Mouse (Mus musculus): ENCODE measurements at regions not wholly inside any gene's neighbourhood (a gene's known extent, or its start where the extent isn't known, plus 50 kb on each side); places are given as distances from the start of the nearest gene placed in this dataset.

DNA sequence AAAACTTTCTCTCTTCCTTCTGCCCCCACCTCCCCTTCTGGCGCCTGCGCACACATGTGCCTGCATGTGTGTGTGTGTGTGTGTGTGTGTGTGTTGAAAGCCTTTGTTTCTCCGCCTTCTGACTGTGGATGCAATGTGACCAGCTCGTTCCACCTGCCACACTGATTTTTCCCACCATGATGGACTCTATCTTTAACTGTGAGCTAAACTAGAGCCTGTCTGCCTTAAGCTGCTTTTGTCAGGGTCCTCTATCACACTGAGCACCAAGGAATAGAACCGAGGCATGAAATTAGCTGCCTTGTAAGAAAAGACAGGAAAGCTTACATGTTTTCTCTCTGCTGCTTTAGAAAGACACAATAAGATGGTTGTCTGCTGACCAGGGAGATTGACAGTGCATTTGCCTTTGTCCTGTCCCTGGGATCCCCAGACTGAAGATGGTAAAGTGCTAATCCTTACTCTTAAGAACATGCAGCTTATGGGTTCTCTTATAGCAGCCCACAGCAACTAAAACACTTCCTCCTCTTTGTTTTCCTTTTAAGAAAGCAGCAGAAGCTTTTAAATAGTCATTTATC, 1468.7 kb downstream of the Slc22a22 start:
- ATAC-seq (ENCODE audit: extremely low read depth, insufficient number of reproducible peaks, low FRiP score, poor library complexity, severe bottlenecking), result no peak

GRCm38 (mm10) chr15:56007376-56007775, 1470.0 kb downstream of the Slc22a22 start:
- no peak for ATAC-seq (ENCODE audit: extremely low read depth, insufficient number of reproducible peaks, low FRiP score, poor library complexity, severe bottlenecking)

GRCm38 (mm10) chr15:56005361-56005760, 1472.1 kb downstream of the Slc22a22 start:
- ATAC-seq (ENCODE audit: extremely low read depth, insufficient number of reproducible peaks, low FRiP score, poor library complexity, severe bottlenecking), result no peak

DNA sequence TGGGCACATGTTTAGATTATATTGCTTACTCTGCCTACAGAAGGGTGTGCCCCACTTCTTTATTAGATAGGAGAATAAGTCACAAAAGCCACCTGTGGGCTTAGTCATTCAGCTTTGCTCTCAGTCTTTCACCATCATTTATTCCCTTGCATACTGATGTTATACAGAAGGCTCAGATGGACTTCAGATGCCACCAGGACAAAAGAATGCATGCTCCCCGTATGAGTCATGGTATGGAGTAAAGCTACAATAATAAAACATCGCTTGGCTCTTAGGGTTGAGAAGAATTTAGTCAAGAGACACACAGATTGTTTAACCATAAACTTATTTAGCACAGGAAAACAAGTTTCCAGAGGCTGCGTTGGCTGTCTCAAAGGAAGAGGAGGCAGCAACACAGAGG, 1473.5 kb downstream of the Slc22a22 start:
- ATAC-seq (ENCODE audit: extremely low read depth, insufficient number of reproducible peaks, low FRiP score, poor library complexity, severe bottlenecking), result no peak

DNA sequence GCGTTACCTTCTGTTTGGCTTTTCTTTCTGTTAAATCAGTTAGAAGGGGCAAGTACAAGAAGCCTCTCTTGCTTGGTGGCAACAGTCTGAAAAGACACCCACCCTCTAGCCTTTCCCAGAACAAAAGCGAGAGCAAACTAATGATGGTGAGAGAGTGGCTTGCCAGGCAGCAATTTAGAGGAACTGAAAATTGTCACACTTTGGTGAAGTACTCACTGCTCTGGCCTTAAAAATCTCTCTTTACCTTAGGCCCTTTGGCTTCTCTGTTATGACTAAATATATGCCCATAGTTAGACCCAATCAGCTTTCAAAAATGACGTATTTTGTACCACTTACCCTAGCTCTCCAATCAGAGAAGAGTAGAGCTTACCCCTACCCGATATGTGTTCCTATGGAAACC, 1477.8 kb downstream of the Slc22a22 start:
- no peak for ATAC-seq (ENCODE audit: extremely low read depth, insufficient number of reproducible peaks, low FRiP score, poor library complexity, severe bottlenecking)

DNA sequence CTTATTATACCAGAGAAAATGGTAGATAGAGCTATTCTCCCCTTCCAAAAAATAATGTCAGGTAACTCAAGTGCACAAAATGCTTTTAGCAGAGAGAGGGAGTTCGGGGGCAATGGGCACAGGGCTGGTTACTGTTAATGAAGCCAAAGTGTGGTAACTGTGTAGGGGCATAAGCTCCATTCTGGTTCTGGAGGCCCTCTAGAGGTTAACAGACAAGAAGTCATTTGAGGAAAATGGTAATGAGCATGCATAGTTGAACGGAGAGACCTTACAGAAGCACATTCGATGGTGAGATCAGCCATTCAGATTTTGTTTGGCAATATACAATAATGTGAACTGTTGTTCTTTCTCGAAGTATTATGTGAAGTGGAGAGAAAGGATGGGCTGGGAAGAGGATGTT, 1479.4 kb downstream of the Slc22a22 start:
- ATAC-seq (ENCODE audit: extremely low read depth, insufficient number of reproducible peaks, low FRiP score, poor library complexity, severe bottlenecking), result no peak

GRCm38 (mm10) chr15:55994680-55995079, 1482.7 kb downstream of the Slc22a22 start:
- no peak for ATAC-seq (ENCODE audit: extremely low read depth, insufficient number of reproducible peaks, low FRiP score, poor library complexity, severe bottlenecking)

DNA sequence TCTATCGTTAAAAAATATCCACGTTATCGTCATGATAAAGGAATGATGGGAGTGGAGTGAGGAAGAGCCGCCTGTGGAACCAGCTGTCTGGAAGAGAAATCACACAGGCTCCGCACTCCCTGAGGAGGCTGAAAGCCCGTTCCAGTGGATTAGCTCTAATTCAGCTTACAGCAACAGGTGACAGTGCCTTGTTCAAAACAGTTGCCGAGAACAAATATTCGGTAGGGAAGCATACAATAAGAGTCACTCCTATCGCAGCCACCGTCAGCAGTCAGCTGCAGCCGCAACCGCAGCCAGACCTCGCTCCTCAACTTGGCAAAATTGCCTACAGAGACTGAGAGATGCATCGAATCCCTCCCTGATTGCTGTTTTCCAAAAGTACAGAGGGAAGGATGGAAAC, 1501.6 kb downstream of the Slc22a22 start:
- no peak for ATAC-seq (ENCODE audit: extremely low read depth, insufficient number of reproducible peaks, low FRiP score, poor library complexity, severe bottlenecking)

- no peak for ATAC-seq (ENCODE audit: extremely low read depth, insufficient number of reproducible peaks, low FRiP score, poor library complexity, severe bottlenecking)
Observed at GRCm38 (mm10) chr15:55966780-55967179, 1510.6 kb downstream of the Slc22a22 start.

DNA sequence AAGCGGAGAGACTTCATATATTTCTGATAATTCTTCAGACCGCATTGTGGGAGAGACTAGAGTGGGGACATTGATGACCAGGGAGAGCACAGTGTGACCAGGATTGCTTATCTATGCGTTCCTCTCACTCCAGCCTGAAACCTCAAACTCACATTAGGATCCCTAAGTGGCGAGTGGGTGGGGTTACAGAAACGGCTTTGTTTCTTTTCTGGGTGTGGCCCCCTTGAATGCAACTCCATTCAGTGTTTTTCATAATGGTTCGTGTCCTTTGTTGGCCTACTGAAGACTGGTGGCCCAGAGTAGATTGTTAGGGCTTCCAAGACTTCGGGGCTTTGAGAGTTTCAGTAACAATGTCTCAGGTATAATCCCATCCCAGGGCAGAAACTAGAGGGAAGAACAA, 1512.1 kb downstream of the Slc22a22 start:
- ATAC-seq (ENCODE audit: extremely low read depth, insufficient number of reproducible peaks, low FRiP score, poor library complexity, severe bottlenecking), result no peak

GRCm38 (mm10) chr15:55962093-55962492, 1515.3 kb downstream of the Slc22a22 start:
- ATAC-seq (ENCODE audit: extremely low read depth, insufficient number of reproducible peaks, low FRiP score, poor library complexity, severe bottlenecking), result no peak
